In the genomic region with DNA sequence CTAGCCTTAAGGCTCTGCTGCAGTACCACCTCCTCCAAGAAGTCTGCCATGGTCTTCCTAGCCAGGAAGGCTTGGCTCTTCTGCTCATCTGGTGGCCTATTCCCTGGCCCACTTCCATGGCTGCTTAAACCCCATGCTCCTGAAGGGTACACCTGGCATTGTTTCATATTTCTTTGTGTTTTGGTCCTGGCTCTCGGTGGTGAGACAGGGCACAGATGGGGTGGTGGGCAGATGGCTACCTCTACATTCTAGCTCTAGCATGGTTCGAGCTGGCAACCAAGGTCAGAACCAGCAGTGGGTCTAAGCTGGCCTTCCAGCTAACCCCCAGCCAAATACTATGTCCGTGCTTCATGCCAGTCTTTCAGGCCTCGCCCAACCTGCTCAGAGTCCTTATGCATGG, we compare ENCODE assay signal across 13 mouse cellular contexts. TPM values are rescaled to one million over a fixed set of nuclear protein-coding genes. Genes with fewer than 3 reads are reported as not detected.
DNase-seq lines count a peak whose midpoint lies in the region; ATAC-seq lines count a peak whose summit lies in the region.
"Had no signal": no experiment of that assay in that cellular context is flagged by ENCODE, and none has a peak within 500 bp of the region (broad histone marks: within the 10 kb centered on the region; RNA-seq: fewer than 3 reads in every experiment).

No protein-coding gene starts in this region.

- peak overlapping the region; percentile 22 for H3K4me3 ChIP-seq in lung, embryonic 15.5 days
- peak overlapping the region; percentile 41 for H3K4me3 ChIP-seq in heart, embryonic 13.5 days
- H3K4me3 ChIP-seq in limb, embryonic 15.5 days = no peak overlapping the region

- H3K4me2 ChIP-seq in lung, embryonic 15.5 days = peak overlapping the region; percentile 54
- H3K4me2 ChIP-seq in heart, embryonic 13.5 days = peak overlapping the region; percentile 55
- H3K4me2 ChIP-seq in limb, embryonic 15.5 days = peak overlapping the region; percentile 34; the same call in 1 of the 2 replicates

- no peak overlapping the region for H3K9ac ChIP-seq in lung, embryonic 15.5 days
- H3K9ac ChIP-seq in heart, embryonic 13.5 days = peak overlapping the region; percentile 81
- H3K9ac ChIP-seq in limb, embryonic 15.5 days = no peak overlapping the region

- DNase-seq in cerebellum, postnatal 14 days = peak; percentile 57 to 58
- DNase-seq in cerebellum, postnatal 4 days (ENCODE audit: low spot score in 2 of 2) = no peak
- no peak for DNase-seq in lung, postnatal 14 days
- no peak for DNase-seq in adrenal gland, postnatal 10 days
- DNase-seq in adrenal gland, adult (ENCODE audit: inconsistent age in 2 of 2, low spot score in 1 of 2) = no peak
- DNase-seq: layer of hippocampus, adult 9-11 months; midbrain, embryonic 14.5 days had no signal

- no peaks in the 10 kb centered on the region for H3K36me3 ChIP-seq in lung, embryonic 15.5 days
- no peaks in the 10 kb centered on the region for H3K36me3 ChIP-seq in heart, embryonic 13.5 days
- no peaks in the 10 kb centered on the region for H3K36me3 ChIP-seq in limb, embryonic 15.5 days

- no peaks in the 10 kb centered on the region for H3K27me3 ChIP-seq in lung, embryonic 15.5 days
- H3K27me3 ChIP-seq in heart, embryonic 13.5 days (replicated peaks) = no peaks in the 10 kb centered on the region
- no peaks in the 10 kb centered on the region for H3K27me3 ChIP-seq in limb, embryonic 15.5 days

- WGBS in lung, embryonic 15.5 days = 87% methylated on average over 4 of the region's 4 CpGs
- 92% methylated on average over 4 of the region's 4 CpGs for WGBS in heart, embryonic 13.5 days
- 89% methylated on average over 4 of the region's 4 CpGs for WGBS in limb, embryonic 15.5 days

- H3K27ac ChIP-seq in lung, embryonic 15.5 days = peak overlapping the region; percentile 89
- H3K27ac ChIP-seq in heart, embryonic 13.5 days (replicated peaks) = peak overlapping the region; percentile 99
- 0 out of 2 replicates have a peak overlapping the region, but pooled peaks have one; percentile 83 for H3K27ac ChIP-seq in limb, embryonic 15.5 days

- no peak for ATAC-seq in lung, embryonic 15.5 days (ENCODE audit: borderline replicate concordance, extremely low read depth, low FRiP score, low TSS enrichment)
- ATAC-seq in heart, embryonic 13.5 days (ENCODE audit: extremely low read depth, insufficient number of reproducible peaks, low FRiP score, low TSS enrichment) = no peak
- no peak for ATAC-seq in limb, embryonic 15.5 days (ENCODE audit: insufficient number of reproducible peaks, low FRiP score, low TSS enrichment, low read depth)
- ATAC-seq: hindbrain, embryonic 16.5 days had no signal

- H3K4me1 ChIP-seq in lung, embryonic 15.5 days = peaks cover 44% of the 10 kb centered on the region
- peaks cover 80% of the 10 kb centered on the region for H3K4me1 ChIP-seq in heart, embryonic 13.5 days
- H3K4me1 ChIP-seq in limb, embryonic 15.5 days = peaks cover 63% of the 10 kb centered on the region

- H3K9me3 ChIP-seq in lung, embryonic 15.5 days = no peaks in the 10 kb centered on the region
- no peaks in the 10 kb centered on the region for H3K9me3 ChIP-seq in heart, embryonic 13.5 days
- no peaks in the 10 kb centered on the region for H3K9me3 ChIP-seq in limb, embryonic 15.5 days

RNA-seq across cellular contexts. Expression of a gene that starts 12.3 kb away (rescaled TPM):
- 125 and 130 TPM in 2 replicates for polyA plus RNA-seq in lung, embryonic 15.5 days (2015; fragmentation: Nextera tagmentation; extraction: Ambion mirVana)
- polyA plus RNA-seq in heart, embryonic 13.5 days (2015; fragmentation: Nextera tagmentation; extraction: Ambion mirVana) = 51.0 and 54.6 TPM in 2 replicates
- 57.3 and 63.3 TPM in 2 replicates for polyA plus RNA-seq in limb, embryonic 15.5 days (2015; fragmentation: Nextera tagmentation; extraction: Ambion mirVana)
- 10 to 100 TPM; 26.7 to 39.3 TPM for total RNA-seq in adrenal gland, postnatal 10 days (2021)

RNA-seq across cellular contexts. Expression of a gene that starts 25.7 kb away (rescaled TPM):
- polyA plus RNA-seq in lung, embryonic 15.5 days (2015; fragmentation: Nextera tagmentation; extraction: Ambion mirVana) = 2.5 and 5.1 TPM in 2 replicates
- polyA plus RNA-seq in heart, embryonic 13.5 days (2015; fragmentation: Nextera tagmentation; extraction: Ambion mirVana) = 4.0 and 5.4 TPM in 2 replicates
- polyA plus RNA-seq in limb, embryonic 15.5 days (2015; fragmentation: Nextera tagmentation; extraction: Ambion mirVana) = 154 and 517 TPM in 2 replicates
- 1,000 to 10,000 TPM in 1 of 2 experiments, 100 to 1,000 TPM in 1; 272 to 1,179 TPM for total RNA-seq in adrenal gland, postnatal 10 days (2021)

RNA-seq across cellular contexts. Expression of a gene that starts 31.3 kb away (rescaled TPM):
- 2.4 and 7.4 TPM in 2 replicates for polyA plus RNA-seq in lung, embryonic 15.5 days (2015; fragmentation: Nextera tagmentation; extraction: Ambion mirVana)
- 34.8 and 41.9 TPM in 2 replicates for polyA plus RNA-seq in heart, embryonic 13.5 days (2015; fragmentation: Nextera tagmentation; extraction: Ambion mirVana)
- 136 and 529 TPM in 2 replicates for polyA plus RNA-seq in limb, embryonic 15.5 days (2015; fragmentation: Nextera tagmentation; extraction: Ambion mirVana)
- 100 to 1,000 TPM; 196 to 793 TPM for total RNA-seq in adrenal gland, postnatal 10 days (2021)
- polyA plus RNA-seq: midbrain, embryonic 14.5 days had no signal

RNA-seq across cellular contexts. Expression of a gene that starts 38.3 kb away (rescaled TPM):
- 0.34 and 0.87 TPM in 2 replicates for polyA plus RNA-seq in lung, embryonic 15.5 days (2015; fragmentation: Nextera tagmentation; extraction: Ambion mirVana)
- 0.19 and 0.41 TPM in 2 replicates for polyA plus RNA-seq in heart, embryonic 13.5 days (2015; fragmentation: Nextera tagmentation; extraction: Ambion mirVana)
- polyA plus RNA-seq in limb, embryonic 15.5 days (2015; fragmentation: Nextera tagmentation; extraction: Ambion mirVana) = 6.3 and 6.7 TPM in 2 replicates
- not detected for total RNA-seq in adrenal gland, postnatal 10 days (2021)
- total RNA-seq: adrenal gland, postnatal 36 days had no signal
- polyA plus RNA-seq: cortical plate, adult 2 months; hindbrain, embryonic 16.5 days; midbrain, embryonic 14.5 days had no signal

RNA-seq across cellular contexts. Expression of a gene that starts 59.5 kb away (rescaled TPM):
- 22.8 and 28.3 TPM in 2 replicates for polyA plus RNA-seq in lung, embryonic 15.5 days (2015; fragmentation: Nextera tagmentation; extraction: Ambion mirVana)
- 15.6 and 17.7 TPM in 2 replicates for polyA plus RNA-seq in heart, embryonic 13.5 days (2015; fragmentation: Nextera tagmentation; extraction: Ambion mirVana)
- 28.8 and 30.5 TPM in 2 replicates for polyA plus RNA-seq in limb, embryonic 15.5 days (2015; fragmentation: Nextera tagmentation; extraction: Ambion mirVana)
- total RNA-seq in adrenal gland, postnatal 10 days (2021) = 10 to 100 TPM in 1 of 2 experiments, 1 to 10 TPM in 1; 5.1 to 15.8 TPM

Comparison
In these comparisons a context has a peak if more than half of its experiments do, and no peak if none do; other contexts are left out.
1. DNase-seq: peak in cerebellum, postnatal 14 days (2 of 2); none in cerebellum, postnatal 4 days (0 of 2), lung, postnatal 14 days (single experiment), adrenal gland, postnatal 10 days (single experiment) and adrenal gland, adult (0 of 2).
2. RNA of a gene that starts 25.7 kb away (polyA plus RNA-seq): 154 to 517 TPM in limb, embryonic 15.5 days; 4.0 to 5.4 TPM in heart, embryonic 13.5 days and 2.5 to 5.1 TPM in lung, embryonic 15.5 days; every median in the first group is over 10 times any median in the second.
3. Peak in every context shown above with its lines, with median percentiles within 50 percentile points of each other: H3K27ac ChIP-seq and H3K4me2 ChIP-seq.